ENCODE assay signal across 17 mouse cellular contexts in the genomic region with DNA sequence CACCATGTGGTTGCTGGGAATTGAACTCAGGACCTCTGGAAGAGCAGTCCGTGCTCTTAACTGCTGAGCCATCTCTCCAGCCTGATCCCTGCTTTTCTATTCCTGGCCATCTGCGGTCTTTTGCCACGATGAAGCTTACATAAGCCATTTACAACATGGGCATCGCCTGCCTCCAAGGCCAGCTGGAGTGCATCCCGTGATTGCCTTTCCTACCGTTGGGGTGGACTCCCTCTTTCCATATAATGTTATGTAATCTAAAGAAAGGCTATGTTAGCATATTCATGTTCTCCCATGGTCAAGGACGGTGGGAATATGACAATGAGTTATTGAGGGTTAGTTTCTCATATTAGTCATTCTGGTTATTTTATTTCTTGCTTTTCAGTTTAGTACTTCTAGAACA.
DNase-seq lines count a peak whose midpoint lies in the region; ATAC-seq lines count a peak whose summit lies in the region.
"Had no signal": no experiment of that assay in that cellular context is flagged by ENCODE, and none has a peak within 500 bp of the region (broad histone marks: within the 10 kb centered on the region; RNA-seq: fewer than 3 reads in every experiment).

No protein-coding gene starts in this region.

- peak; percentile 12 for DNase-seq in cerebellum, adult 11 months
- no peak for DNase-seq in cerebellum, adult 8-10 months
- DNase-seq in cerebellum, adult 9-11 months = peak; percentile 52
- DNase-seq in cerebellum, postnatal 10 days = no peak
- peak; percentile 16 to 18 for DNase-seq in adrenal gland, postnatal 36 days
- DNase-seq: forebrain, postnatal 0 days; gastrocnemius, postnatal 14 days; heart, adult 2 months; heart, postnatal 14 days; kidney, adult 18-20 months had no signal

- WGBS in hindbrain, embryonic 12.5 days = 94% methylated on average over 7 of the region's 7 CpGs

- no peak overlapping the region for H3K27ac ChIP-seq in hindbrain, embryonic 12.5 days
- H3K27ac ChIP-seq: embryonic facial prominence, embryonic 10.5 days; forebrain, embryonic 13.5 days; heart, adult 2 months; heart, embryonic 15.5 days; hindbrain, embryonic 14.5 days; intestine, embryonic 15.5 days had no signal

- no peaks in the 10 kb centered on the region for H3K27me3 ChIP-seq in hindbrain, embryonic 12.5 days
- H3K27me3 ChIP-seq: forebrain, embryonic 13.5 days; heart, embryonic 15.5 days; intestine, embryonic 15.5 days had no signal

- no peak overlapping the region for H3K4me2 ChIP-seq in hindbrain, embryonic 12.5 days (replicated peaks)
- H3K4me2 ChIP-seq: forebrain, embryonic 13.5 days; heart, embryonic 11.5 days; heart, embryonic 15.5 days; hindbrain, embryonic 14.5 days; intestine, embryonic 15.5 days had no signal

- H3K4me1 ChIP-seq in hindbrain, embryonic 12.5 days = peaks cover 5% of the 10 kb centered on the region; the same call in 1 of the 2 replicates
- H3K4me1 ChIP-seq: embryonic facial prominence, embryonic 10.5 days; forebrain, embryonic 13.5 days; heart, embryonic 15.5 days; intestine, embryonic 15.5 days had no signal

- no peak overlapping the region for H3K4me3 ChIP-seq in hindbrain, embryonic 12.5 days
- H3K4me3 ChIP-seq: embryonic facial prominence, embryonic 10.5 days; forebrain, embryonic 13.5 days; heart, adult 2 months; heart, embryonic 15.5 days; intestine, embryonic 15.5 days had no signal

- no peak for ATAC-seq in hindbrain, embryonic 12.5 days (ENCODE audit: low FRiP score)
- ATAC-seq: forebrain, embryonic 13.5 days had no signal

- H3K36me3 ChIP-seq in hindbrain, embryonic 12.5 days = no peaks in the 10 kb centered on the region; the same call in 1 of the 2 replicates
- H3K36me3 ChIP-seq: heart, embryonic 15.5 days; intestine, embryonic 15.5 days had no signal

- H3K9me3 ChIP-seq in hindbrain, embryonic 12.5 days (replicated peaks) = no peaks in the 10 kb centered on the region
- H3K9me3 ChIP-seq: embryonic facial prominence, embryonic 10.5 days; forebrain, embryonic 13.5 days; heart, embryonic 15.5 days; intestine, embryonic 15.5 days had no signal

- no peak overlapping the region for H3K9ac ChIP-seq in hindbrain, embryonic 12.5 days
- H3K9ac ChIP-seq: forebrain, embryonic 13.5 days; forebrain, postnatal 0 days; heart, embryonic 15.5 days; hindbrain, embryonic 14.5 days; intestine, embryonic 15.5 days had no signal

Comparison
In these comparisons a context has a peak if more than half of its experiments do, and no peak if none do; other contexts are left out.
1. DNase-seq: peak in cerebellum, adult 11 months (single experiment), cerebellum, adult 9-11 months (single experiment) and adrenal gland, postnatal 36 days (2 of 2); none in cerebellum, adult 8-10 months (single experiment) and cerebellum, postnatal 10 days (0 of 2).